Mouse (Mus musculus): ENCODE results near the gene Cdh13. TPM values are rescaled to one million over a fixed set of nuclear protein-coding genes. Genes with fewer than 3 reads are reported as not detected.

The Cdh13 gene
- total RNA-seq, 2 experiments from 2014 or later: 178 to 201 TPM

GRCm38 (mm10) chr8:118965101-118965840 is 681.7 kb downstream of the Cdh13 start:
- no peak for DNase-seq

GRCm38 (mm10) chr8:118968896-118969295 is 685.4 kb downstream of the Cdh13 start:
- DNase-seq: no peak

GRCm38 (mm10) chr8:118979800-118980199 is 696.3 kb downstream of the Cdh13 start:
- peak; percentile 43 for DNase-seq

GRCm38 (mm10) chr8:118983724-118984123 is 700.2 kb downstream of the Cdh13 start:
- DNase-seq: no peak

- no peak for DNase-seq
Observed at GRCm38 (mm10) chr8:118986796-118987195, 703.3 kb downstream of the Cdh13 start.

GRCm38 (mm10) chr8:118995641-118996188 is 712.2 kb downstream of the Cdh13 start:
- no peak for DNase-seq

GRCm38 (mm10) chr8:119000595-119000994 is 717.1 kb downstream of the Cdh13 start:
- no peak for DNase-seq

- no peak for DNase-seq
Observed at GRCm38 (mm10) chr8:119004821-119005220, 721.3 kb downstream of the Cdh13 start.

GRCm38 (mm10) chr8:119018675-119019074 is 735.1 kb downstream of the Cdh13 start:
- DNase-seq: no peak

GRCm38 (mm10) chr8:119020781-119021180 is 737.2 kb downstream of the Cdh13 start:
- DNase-seq: no peak

GRCm38 (mm10) chr8:119021478-119021877 is 737.9 kb downstream of the Cdh13 start:
- DNase-seq: no peak

GRCm38 (mm10) chr8:119022301-119022870 is 738.9 kb downstream of the Cdh13 start:
- no peak for DNase-seq

GRCm38 (mm10) chr8:119033398-119033797 is 749.9 kb downstream of the Cdh13 start:
- DNase-seq: no peak

- DNase-seq: no peak
Observed at GRCm38 (mm10) chr8:119034037-119034436, 750.5 kb downstream of the Cdh13 start.

- no peak for DNase-seq
Observed at GRCm38 (mm10) chr8:119035126-119035525, 751.6 kb downstream of the Cdh13 start.

GRCm38 (mm10) chr8:119037571-119037970 is 754.0 kb downstream of the Cdh13 start:
- DNase-seq: no peak

GRCm38 (mm10) chr8:119039358-119039757 is 755.8 kb downstream of the Cdh13 start:
- DNase-seq: no peak

- no peak for DNase-seq
Observed at GRCm38 (mm10) chr8:119057876-119058275, 774.3 kb downstream of the Cdh13 start.

- no peak for DNase-seq
Observed at GRCm38 (mm10) chr8:119061671-119062070, 778.1 kb downstream of the Cdh13 start.

GRCm38 (mm10) chr8:119064523-119064922 is 781.0 kb downstream of the Cdh13 start:
- DNase-seq: peak; percentile 63

- DNase-seq: no peak
Observed at GRCm38 (mm10) chr8:119072291-119072690, 788.8 kb downstream of the Cdh13 start.

- DNase-seq: no peak
Observed at GRCm38 (mm10) chr8:119085022-119085421, 801.5 kb downstream of the Cdh13 start.

GRCm38 (mm10) chr8:119098261-119098660 is 814.7 kb downstream of the Cdh13 start:
- DNase-seq: peak; percentile 10

GRCm38 (mm10) chr8:119102871-119103270 is 819.3 kb downstream of the Cdh13 start:
- no peak for DNase-seq
